Mouse (Mus musculus): Measurements from ENCODE around the gene Ccser2.

GRCm38 (mm10) chr14:36919146-36919545 is 49.4 kb downstream of the Ccser2 start:
- TF ChIP-seq POLR2A (IDR thresholded peaks at IDR 0.05; ENCODE audit: low read depth, low read length) (peak; percentile 64; the same call in 1 of the 2 replicates), CTCF (IDR thresholded peaks at IDR 0.05; ENCODE audit: extremely low read depth, insufficient read length, insufficient replicate concordance, low read depth, low read length) (no peak)
